Mouse (Mus musculus) frontal cortex, adult 2 months (tissue): Measurements from ENCODE around the gene Rnaset2a. TPM values are rescaled to one million over a fixed set of nuclear protein-coding genes. Genes with fewer than 3 reads are reported as not detected.
"Not testable (repeated sequence)": the region's sequence is repeated elsewhere in the genome, so short reads cannot be mapped to it uniquely, and the experiment has no call there.

Source experiments
- DNase-seq, 2 experiments: peaks; one replicate each; pipeline ENCODE4 v3.0.0; 2022; ENCODE audit warnings: low spot score in 1 of 2; ENCODE audit errors: extremely low spot score in 1 of 2
- polyA plus RNA-seq: library from polyadenylated mRNA; depleted of rRNA; stranded (reverse); fragments of >200 nt; gene quantifications from 2 replicates; pipeline ENCODE4 v1.2.3, GENCODE M21; 2012; rRNA removed

The Rnaset2a gene
- 16.5 and 17.6 TPM in 2 replicates for polyA plus RNA-seq

DNA sequence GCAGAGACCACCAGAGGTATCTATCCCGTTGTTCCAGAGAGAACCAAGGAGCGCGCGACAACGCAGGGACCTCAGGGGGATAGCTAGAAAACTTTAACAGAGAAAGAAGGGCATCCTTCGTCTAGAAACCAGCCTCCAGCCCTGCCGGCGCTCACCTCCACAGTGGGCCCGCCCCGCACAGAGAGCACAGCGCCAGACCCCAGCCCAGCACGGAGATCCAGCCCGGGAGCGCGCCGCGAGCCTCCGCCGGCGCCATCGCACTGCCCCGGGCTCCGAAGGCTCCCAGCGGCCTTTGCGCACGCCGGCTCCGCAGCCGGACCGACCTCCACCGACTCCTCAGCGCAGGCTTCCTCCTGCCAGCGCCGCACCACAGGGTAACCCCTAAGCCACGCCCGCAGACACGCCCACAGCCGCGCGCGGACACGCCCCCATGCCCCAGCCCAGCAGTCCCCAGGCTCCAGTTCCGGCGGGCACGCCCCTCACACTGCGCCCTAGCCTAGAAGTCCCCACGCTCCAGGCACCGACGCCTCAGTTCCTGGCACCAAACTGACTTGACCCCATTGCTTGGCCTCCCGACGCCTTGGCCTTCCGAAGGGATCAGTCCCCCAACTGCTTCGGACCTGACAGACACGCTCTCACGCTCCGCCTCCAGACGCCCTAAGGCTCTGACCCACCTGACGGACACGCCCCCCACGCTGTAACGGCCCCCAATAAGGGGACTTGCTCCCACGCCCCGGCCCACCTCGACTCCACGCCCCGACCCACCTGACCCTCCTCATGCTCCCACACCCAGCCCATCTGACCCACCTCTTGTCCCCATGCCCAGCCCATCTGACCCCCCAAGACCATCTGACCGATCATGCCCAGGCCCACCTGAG, at the start of gene Rnaset2a, which contains the start of gene Gm49673:
Gene Rnaset2a, minus strand, starts transcription at position 659 of the 878 bp plus-strand sequence.
Gene Gm49673, minus strand, starts transcription at position 350 of the 878 bp plus-strand sequence.
- DNase-seq, result not testable (repeated sequence)

DNA sequence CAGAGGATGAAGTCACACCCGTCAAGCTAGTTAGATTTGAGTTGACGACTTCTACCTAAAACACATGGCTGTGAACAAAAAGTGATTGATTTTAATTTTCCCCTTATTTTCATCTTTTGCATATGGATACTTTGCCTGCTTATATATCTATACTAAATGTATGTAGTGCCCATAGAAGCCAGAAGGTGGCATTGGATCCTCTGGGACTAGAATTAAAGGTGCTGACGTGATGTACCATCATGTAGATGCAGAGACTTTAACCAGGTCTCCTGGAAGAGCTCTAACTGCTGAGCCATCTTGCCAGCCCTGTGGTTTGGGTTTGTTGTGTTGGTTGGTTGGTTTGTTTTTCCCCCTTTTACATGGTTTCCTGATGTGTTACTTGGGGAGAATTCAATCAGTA, 49.8 kb upstream of the Rnaset2a start:
- peak in 1 of 2 experiments; percentile 45 for DNase-seq

- no peak for DNase-seq
Measured at GRCm38 (mm10) chr17:8195685-8196376, 47.9 kb upstream of the Rnaset2a start.

GRCm38 (mm10) chr17:8193678-8194077, 45.8 kb upstream of the Rnaset2a start:
- peak in 1 of 2 experiments; percentile 43 for DNase-seq

- DNase-seq, result no peak
Measured at GRCm38 (mm10) chr17:8184217-8184616, 36.3 kb upstream of the Rnaset2a start.

GRCm38 (mm10) chr17:8183815-8184214, 35.9 kb upstream of the Rnaset2a start:
- DNase-seq, result no peak

- DNase-seq, result no peak
Measured at GRCm38 (mm10) chr17:8177090-8177489, 29.2 kb upstream of the Rnaset2a start.

DNA sequence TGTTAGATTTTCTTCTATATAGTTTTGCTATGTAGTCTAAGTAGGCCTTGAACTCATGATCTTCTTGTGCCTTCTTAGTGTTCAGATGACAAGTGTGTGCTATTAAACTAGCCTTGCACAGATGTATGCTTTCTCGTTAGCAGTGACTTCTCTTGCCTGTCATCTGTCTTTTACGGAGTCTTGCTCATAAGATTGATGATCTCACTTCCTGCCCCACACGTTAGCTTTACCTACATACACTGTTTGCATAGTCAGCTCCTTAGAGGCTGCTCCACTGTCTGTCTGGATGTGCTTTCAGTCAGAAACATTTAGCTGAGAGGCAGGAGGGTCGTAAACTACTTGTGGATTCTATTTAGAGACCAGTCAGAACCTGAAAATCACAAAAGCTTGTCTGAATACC, 23.2 kb upstream of the Rnaset2a start:
- no peak for DNase-seq

GRCm38 (mm10) chr17:8170331-8170730, 22.4 kb upstream of the Rnaset2a start:
- DNase-seq, result no peak

- DNase-seq, result not testable (repeated sequence)
Measured at GRCm38 (mm10) chr17:8167436-8167835, 19.5 kb upstream of the Rnaset2a start.

GRCm38 (mm10) chr17:8166454-8166853, 18.6 kb upstream of the Rnaset2a start:
- not testable (repeated sequence) for DNase-seq

DNA sequence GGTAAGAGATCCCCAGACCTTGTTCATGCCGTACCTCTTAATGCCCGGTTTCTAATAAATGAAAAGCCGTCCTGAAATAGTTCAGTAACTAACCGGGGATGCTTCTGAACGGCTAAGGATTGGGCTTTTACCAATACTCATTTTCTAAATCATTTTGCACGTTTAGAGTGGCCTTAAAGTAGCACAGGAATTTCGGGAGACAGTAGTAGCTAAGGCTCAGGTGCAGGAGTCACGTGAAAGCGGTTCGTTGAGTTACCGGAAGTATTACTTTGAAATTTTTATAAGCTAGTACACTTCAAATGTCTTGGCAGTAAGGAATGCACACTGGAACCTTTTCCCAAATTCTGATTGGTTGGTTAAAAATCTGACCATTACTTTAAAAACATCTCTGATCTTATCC, 18.1 kb upstream of the Rnaset2a start:
- not testable (repeated sequence) for DNase-seq

- peak in 1 of 2 experiments; percentile 15 for DNase-seq
Measured at GRCm38 (mm10) chr17:8165608-8165945, 17.7 kb upstream of the Rnaset2a start.

DNA sequence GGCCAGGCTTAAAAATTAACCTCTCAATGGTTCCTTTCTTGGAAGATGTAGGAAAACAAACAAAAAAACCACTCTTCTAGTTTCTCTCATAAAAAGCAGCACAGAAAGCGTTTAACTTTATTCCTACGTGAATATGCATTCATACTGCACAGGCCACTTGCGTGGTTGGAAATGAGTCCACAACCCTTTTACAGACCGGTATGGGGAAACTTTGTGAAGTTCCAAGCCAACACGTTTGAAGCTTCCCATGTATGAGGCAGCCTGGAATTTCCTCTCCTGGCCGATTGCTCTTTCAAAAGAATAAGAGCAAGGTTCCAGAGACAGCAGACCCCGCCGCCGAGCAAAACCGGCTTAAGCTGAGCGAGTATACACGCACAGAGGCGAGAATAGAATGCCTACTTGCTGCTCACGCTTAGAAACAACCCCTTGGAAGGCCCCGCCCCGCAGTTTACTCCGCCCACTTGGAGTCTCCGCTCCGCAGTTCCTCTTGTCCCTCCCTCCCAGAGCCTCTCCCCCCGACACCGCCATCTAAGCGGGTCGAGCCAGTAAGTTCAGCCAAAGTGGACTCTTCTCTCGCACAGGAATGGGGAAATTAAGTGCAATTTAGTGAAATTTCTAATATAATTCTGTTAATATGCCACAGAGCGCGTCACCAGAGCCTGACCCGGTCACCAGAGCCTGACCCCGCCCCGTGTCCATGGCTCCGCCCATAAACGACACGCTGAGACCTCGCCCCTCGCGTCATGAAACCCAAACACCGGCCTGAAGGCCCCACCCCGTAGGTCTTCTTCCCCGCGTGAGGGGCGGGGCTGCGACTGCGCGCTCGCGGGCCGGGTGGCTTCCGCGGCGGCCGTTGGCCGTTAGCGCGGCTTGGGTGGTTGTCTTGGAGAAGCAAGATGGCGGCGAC, 17.1 kb upstream of the Rnaset2a start, which contains the start of gene Fgfr1op:
Gene Fgfr1op, plus strand, starts transcription at position 801 of the 907 bp plus-strand sequence.
- DNase-seq, result peak; percentile 28 to 66

GRCm38 (mm10) chr17:8160969-8161368, 13.1 kb upstream of the Rnaset2a start:
- DNase-seq, result peak in 1 of 2 experiments; percentile 69

GRCm38 (mm10) chr17:8158627-8159026, 10.7 kb upstream of the Rnaset2a start:
- not testable (repeated sequence) for DNase-seq

DNA sequence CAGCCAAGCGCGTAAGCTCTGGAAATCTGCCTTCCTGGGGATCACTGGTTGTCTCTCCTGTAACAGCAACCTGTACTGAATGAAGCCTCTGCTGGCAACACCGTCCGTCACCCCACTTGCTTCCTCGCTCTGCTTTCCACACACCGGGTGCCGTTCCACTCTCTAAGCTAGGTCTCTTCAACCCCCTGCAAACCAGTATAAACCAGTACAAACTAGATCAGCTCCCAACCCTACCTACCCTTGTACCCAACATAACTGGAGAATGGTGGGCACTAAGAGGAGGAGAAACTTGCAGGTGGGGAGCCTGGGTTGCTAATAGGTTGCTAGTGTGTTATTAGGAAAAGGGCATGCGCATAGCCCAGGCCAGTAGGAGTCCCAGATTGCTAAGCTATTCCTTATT, 8.1 kb upstream of the Rnaset2a start:
- DNase-seq, result not testable (repeated sequence)

GRCm38 (mm10) chr17:8155010-8155409, 7.1 kb upstream of the Rnaset2a start:
- not testable (repeated sequence) for DNase-seq

DNA sequence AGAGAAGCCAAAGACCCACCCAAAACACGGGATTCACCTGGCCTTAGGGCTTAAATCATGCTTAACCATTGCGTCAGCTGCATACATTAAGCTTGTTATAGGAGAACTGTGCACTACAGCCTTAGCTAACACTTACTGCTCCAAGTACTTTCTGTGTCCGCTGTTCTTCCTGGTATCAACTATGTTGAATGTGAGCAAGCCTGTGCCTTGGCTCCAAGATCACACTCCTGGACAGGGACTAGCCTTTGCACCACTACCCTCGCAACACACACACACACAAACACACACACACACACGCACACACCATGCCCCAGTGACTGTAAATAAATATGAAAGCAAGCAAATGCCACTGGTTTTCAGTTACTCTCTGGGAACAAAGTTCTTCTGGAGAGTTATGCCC, 966 bp downstream of the Rnaset2a start:
- not testable (repeated sequence) for DNase-seq
